Mouse (Mus musculus): ENCODE results near the gene Nlrc3. TPM values are rescaled to one million over a fixed set of nuclear protein-coding genes. Genes with fewer than 3 reads are reported as not detected.
"Not testable (repeated sequence)": the region's sequence is repeated elsewhere in the genome, so short reads cannot be mapped to it uniquely, and the experiment has no call there.

The Nlrc3 gene
- polyA plus RNA-seq, 1 experiment from 2014 or later: 1.3 TPM

DNA sequence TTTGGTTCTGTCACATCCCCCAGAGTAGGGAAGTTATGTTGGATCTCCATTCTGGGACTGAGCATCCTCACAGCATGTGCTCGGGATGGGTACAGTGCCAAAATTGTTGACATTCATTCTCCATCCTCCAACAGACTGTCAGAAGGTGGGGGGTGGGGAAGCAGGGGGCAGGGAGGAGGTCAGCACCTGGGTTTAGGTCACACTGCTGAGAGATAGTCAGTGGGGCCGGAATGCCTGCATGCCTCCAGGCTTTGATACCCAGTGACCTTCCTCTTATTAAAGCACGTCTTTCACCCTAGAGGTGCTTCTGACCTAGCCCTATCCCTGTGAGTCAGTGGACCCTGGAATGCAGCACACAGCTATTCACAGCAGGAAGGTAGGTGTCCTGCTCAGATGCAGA, 280 bp upstream of the Nlrc3 start:
- Histone ChIP-seq H3K27me3 (no peaks in the 10 kb centered on the region), H3K4me3 (no peak overlapping the region), H3K4me2 (no peak overlapping the region), H3K9me3 (replicated peaks) (no peaks in the 10 kb centered on the region), H3K9ac (no peak overlapping the region), H3K36me3 (peaks cover 25% of the 10 kb centered on the region), H3K27ac (no peak overlapping the region), H3K4me1 (replicated peaks) (peaks cover 6% of the 10 kb centered on the region)
- no peak for ATAC-seq (replicated peaks; ENCODE audit: insufficient number of reproducible peaks, insufficient read depth, low FRiP score, low read depth)
- WGBS: 29% methylated on average over 3 of the region's 3 CpGs

DNA sequence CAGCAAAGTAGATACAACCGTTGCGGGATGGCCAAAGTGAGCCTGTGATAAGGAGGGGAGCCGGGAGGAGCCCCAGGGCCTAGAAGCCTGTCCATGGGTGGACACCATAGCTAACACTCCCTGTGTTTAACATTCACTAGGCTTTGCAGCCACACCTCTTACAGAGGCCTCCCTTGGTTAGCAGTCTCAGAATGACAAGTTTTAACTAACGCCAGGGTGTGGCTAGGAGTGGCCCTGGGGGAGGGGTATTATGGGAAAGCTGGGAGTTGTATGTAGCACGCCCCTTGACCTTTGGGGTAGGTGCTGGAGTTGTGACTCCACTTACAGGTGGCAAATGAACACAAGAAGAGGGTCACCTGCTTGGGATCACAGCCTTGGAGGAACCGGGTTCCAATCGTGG, 774 bp downstream of the Nlrc3 start:
- Histone ChIP-seq H3K4me2 (peak overlapping the region; percentile 41; the same call in 1 of the 2 replicates), H3K4me1 (replicated peaks) (peaks cover 6% of the 10 kb centered on the region), H3K27ac (no peak overlapping the region), H3K9ac (no peak overlapping the region), H3K4me3 (peak overlapping the region; percentile 24; the same call in 1 of the 2 replicates), H3K27me3 (no peaks in the 10 kb centered on the region), H3K36me3 (peaks cover 16% of the 10 kb centered on the region), H3K9me3 (replicated peaks) (no peaks in the 10 kb centered on the region)
- 81% methylated on average over 7 of the region's 7 CpGs for WGBS
- peak; percentile 23; the same call in 1 of the 2 replicates for ATAC-seq (replicated peaks; ENCODE audit: insufficient number of reproducible peaks, insufficient read depth, low FRiP score, low read depth)

DNA sequence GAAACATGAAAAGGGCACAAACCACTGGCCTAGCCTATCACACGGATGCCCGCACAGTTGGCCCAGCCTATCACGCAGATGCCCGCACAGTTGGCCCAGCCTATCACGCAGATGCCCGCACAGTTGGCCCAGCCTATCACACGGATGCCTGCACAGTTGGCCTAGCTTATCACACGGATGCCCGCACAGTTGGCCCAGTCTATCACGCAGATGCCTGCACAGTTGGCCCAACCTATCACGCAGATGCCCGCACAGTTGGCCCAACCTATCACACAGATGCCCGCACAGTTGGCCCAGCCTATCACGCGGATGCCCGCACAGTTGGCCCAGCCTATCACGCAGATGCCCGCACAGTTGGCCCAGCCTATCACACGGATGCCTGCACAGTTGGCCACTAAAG, 2.0 kb downstream of the Nlrc3 start:
- H3K27me3 ChIP-seq; H3K9me3 ChIP-seq (replicated peaks); H3K4me1 ChIP-seq (replicated peaks); H3K36me3 ChIP-seq; H3K4me2 ChIP-seq; H3K9ac ChIP-seq; H3K27ac ChIP-seq; H3K4me3 ChIP-seq; ATAC-seq (replicated peaks; ENCODE audit: insufficient number of reproducible peaks, insufficient read depth, low FRiP score, low read depth): not testable (repeated sequence)
- WGBS: 90% methylated on average over 19 of the region's 19 CpGs

DNA sequence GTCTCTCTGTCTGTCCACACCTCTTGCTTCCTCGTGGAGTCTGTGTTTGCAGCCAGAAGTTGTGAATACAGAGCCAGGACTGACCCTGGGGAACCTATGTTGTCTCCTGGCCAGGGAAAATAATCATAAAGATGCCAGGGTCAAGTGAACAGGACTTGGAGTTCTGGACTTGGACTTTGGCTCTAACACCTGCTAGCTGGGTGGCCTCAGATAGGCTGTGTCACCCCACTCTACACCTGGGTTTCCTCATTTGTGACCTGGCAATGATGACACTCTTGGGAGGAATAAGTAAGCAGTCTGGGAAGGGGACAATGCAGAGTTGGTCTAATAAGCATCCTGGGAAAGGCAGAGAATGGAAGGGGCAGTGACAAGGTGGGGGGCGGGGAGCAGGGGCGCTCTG, 10.9 kb downstream of the Nlrc3 start:
- Histone ChIP-seq H3K9me3 (replicated peaks) (no peaks in the 10 kb centered on the region), H3K4me3 (no peak overlapping the region), H3K36me3 (no peaks in the 10 kb centered on the region), H3K4me2 (no peak overlapping the region), H3K27me3 (no peaks in the 10 kb centered on the region), H3K4me1 (replicated peaks) (no peaks in the 10 kb centered on the region), H3K27ac (no peak overlapping the region), H3K9ac (no peak overlapping the region)
- no peak for ATAC-seq (replicated peaks; ENCODE audit: insufficient number of reproducible peaks, insufficient read depth, low FRiP score, low read depth)
- 74% methylated on average over 3 of the region's 3 CpGs for WGBS

DNA sequence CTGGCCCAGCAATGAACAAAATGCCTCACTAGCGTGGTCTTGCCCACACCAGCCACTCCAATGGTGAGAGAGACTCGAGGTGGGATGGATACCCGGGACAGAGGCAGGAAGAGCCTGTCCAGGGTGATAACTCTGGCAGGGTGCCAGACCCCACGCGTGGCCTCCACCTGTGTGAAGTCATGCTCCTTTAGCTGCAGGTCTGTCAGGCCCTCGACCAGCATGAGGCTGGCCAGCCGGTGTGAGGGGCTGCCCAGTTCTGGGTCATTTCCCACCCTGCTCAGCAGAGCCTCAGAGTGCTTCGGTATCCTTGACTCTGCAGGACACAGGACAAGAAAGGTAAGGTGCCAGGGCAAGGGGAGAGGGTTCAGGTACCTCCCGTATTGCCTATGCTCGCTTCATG, 11.4 kb downstream of the Nlrc3 start:
- H3K27ac ChIP-seq: no peak overlapping the region
- WGBS: 71% methylated on average over 10 of the region's 10 CpGs
- H3K27me3 ChIP-seq: no peaks in the 10 kb centered on the region
- no peaks in the 10 kb centered on the region for H3K4me1 ChIP-seq (replicated peaks)
- H3K4me2 ChIP-seq: no peak overlapping the region
- H3K4me3 ChIP-seq: no peak overlapping the region
- no peak overlapping the region for H3K9ac ChIP-seq
- no peaks in the 10 kb centered on the region for H3K36me3 ChIP-seq
- no peaks in the 10 kb centered on the region for H3K9me3 ChIP-seq (replicated peaks)
- no peak; the same call in 1 of the 2 replicates for ATAC-seq (replicated peaks; ENCODE audit: insufficient number of reproducible peaks, insufficient read depth, low FRiP score, low read depth)

DNA sequence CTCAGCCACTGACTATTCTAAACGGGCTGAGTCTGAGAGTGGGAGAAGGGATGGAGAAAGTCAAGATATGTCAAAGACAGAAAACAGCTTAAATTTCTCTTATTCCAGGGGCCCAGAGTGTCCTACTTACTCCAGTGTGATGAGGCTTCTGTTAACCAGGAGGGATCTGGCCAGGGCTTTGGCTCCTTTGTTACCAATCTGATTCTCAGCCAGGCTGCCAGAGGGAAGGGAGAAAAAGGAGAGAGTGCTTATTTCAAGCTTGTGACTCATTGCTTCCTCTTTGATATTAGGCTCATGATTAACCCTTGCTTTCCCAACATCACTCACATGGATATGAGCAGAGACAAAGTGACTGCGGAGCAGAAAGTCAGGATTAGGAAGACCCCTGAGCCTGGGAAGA, 17.2 kb downstream of the Nlrc3 start:
- no peak overlapping the region for H3K9ac ChIP-seq
- H3K9me3 ChIP-seq (replicated peaks): no peaks in the 10 kb centered on the region
- WGBS: 33% methylated on average over 2 of the region's 2 CpGs
- H3K36me3 ChIP-seq: no peaks in the 10 kb centered on the region
- H3K4me1 ChIP-seq (replicated peaks): peaks cover 5% of the 10 kb centered on the region
- H3K27ac ChIP-seq: no peak overlapping the region
- ATAC-seq (replicated peaks; ENCODE audit: insufficient number of reproducible peaks, insufficient read depth, low FRiP score, low read depth): no peak
- no peak overlapping the region for H3K4me3 ChIP-seq
- no peaks in the 10 kb centered on the region for H3K27me3 ChIP-seq
- H3K4me2 ChIP-seq: no peak overlapping the region

DNA sequence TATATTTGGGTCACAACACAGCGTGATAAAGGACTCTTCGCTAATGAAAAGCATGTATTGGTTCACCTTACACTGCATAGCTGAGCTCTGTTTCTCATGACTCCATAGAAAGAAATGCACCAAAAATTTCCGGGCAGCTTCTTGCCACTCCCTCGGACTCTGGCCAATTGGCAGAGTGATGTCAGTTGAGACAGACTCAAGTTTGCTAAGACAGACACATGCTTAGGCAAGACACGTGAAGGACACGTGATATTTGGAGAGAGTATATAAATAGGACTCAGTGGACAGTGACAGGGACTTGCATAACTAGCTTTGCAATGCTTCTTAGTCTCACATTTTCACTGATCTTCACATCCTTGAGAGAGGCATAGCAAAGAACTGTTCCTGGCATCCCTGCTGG, 20.1 kb downstream of the Nlrc3 start:
- H3K36me3 ChIP-seq: no peaks in the 10 kb centered on the region
- H3K27ac ChIP-seq: no peak overlapping the region
- WGBS: 75% methylated on average over 6 of the region's 6 CpGs
- no peaks in the 10 kb centered on the region for H3K9me3 ChIP-seq (replicated peaks)
- ATAC-seq (replicated peaks; ENCODE audit: insufficient number of reproducible peaks, insufficient read depth, low FRiP score, low read depth): no peak
- H3K4me1 ChIP-seq (replicated peaks): peaks cover 5% of the 10 kb centered on the region
- H3K27me3 ChIP-seq: no peaks in the 10 kb centered on the region
- no peak overlapping the region for H3K4me2 ChIP-seq
- no peak overlapping the region for H3K9ac ChIP-seq
- H3K4me3 ChIP-seq: no peak overlapping the region

DNA sequence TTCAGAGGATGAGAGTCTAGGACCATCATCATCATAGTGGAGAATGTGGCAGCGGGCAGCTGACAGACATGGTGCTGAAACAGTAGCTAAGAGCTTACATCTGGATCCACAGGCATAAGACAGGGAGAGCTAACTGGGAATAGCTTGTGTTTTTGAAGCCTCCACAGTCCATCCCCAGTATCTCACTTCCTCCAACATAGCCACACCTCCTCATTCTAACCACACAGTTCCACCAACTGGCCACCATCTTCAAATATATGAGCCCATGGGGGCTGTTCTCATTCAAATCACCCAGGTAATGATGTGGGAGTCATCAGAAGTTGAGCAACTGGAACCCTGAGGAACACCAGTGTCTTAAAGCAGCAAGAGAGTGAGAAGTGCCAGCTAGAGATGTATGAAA, 25.3 kb downstream of the Nlrc3 start:
- H3K4me1 ChIP-seq (replicated peaks): no peaks in the 10 kb centered on the region
- no peak for ATAC-seq (replicated peaks; ENCODE audit: insufficient number of reproducible peaks, insufficient read depth, low FRiP score, low read depth)
- no peaks in the 10 kb centered on the region for H3K27me3 ChIP-seq
- no peaks in the 10 kb centered on the region for H3K36me3 ChIP-seq
- no peak overlapping the region for H3K27ac ChIP-seq
- WGBS: 73% methylated on average over 1 of the region's 1 CpGs
- no peaks in the 10 kb centered on the region for H3K9me3 ChIP-seq (replicated peaks)
- H3K4me2 ChIP-seq: no peak overlapping the region
- no peak overlapping the region for H3K4me3 ChIP-seq
- no peak overlapping the region for H3K9ac ChIP-seq

DNA sequence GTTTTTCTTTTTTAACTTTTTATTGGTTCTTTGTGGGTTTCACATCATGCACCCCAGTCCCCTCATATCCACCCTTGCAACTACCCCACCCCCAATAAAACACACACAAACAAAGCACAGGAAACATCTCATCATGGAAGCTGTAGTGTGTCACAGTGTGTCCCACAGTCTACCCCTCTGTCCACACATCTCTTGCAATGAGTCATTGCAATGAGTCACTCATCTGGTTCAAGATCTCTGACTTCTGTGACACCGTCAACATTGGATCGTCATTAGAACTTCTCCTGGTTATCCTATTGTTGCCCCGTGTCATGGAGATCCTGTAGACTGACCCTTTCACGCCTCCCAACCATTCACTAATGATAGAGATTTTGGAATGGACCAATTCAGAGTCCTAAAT, 41.7 kb downstream of the Nlrc3 start:
- no peak for ATAC-seq (replicated peaks; ENCODE audit: insufficient number of reproducible peaks, insufficient read depth, low FRiP score, low read depth)
- H3K9ac ChIP-seq: no peak overlapping the region
- no peak overlapping the region for H3K4me3 ChIP-seq
- WGBS: 79% methylated on average over 4 of the region's 4 CpGs
- no peaks in the 10 kb centered on the region for H3K9me3 ChIP-seq (replicated peaks)
- no peak overlapping the region for H3K27ac ChIP-seq
- H3K4me1 ChIP-seq (replicated peaks): no peaks in the 10 kb centered on the region
- no peak overlapping the region for H3K4me2 ChIP-seq
- H3K36me3 ChIP-seq: peaks cover 36% of the 10 kb centered on the region
- no peaks in the 10 kb centered on the region for H3K27me3 ChIP-seq

DNA sequence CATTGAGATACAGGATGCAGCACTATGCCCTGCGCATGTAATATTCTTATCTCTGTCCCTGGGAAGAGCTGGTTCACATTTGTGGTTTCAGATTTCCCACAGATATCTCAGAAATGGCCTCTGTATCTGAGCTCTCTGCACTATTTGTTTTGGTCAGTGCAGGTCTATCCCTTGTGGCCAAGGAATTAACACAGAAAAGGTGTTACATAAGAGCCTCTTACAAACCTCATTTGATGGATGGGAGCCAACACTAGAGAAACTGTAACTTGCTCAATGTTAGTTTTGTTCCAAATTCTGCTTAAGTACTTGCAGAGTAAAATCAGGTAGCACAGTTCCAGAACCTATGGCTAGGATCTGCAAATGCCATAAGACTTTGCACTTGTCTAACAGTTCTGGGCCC, 42.3 kb downstream of the Nlrc3 start:
- no peak for ATAC-seq (replicated peaks; ENCODE audit: insufficient number of reproducible peaks, insufficient read depth, low FRiP score, low read depth)
- peaks cover 36% of the 10 kb centered on the region for H3K36me3 ChIP-seq
- H3K27ac ChIP-seq: no peak overlapping the region
- WGBS: 92% methylated on average over 1 of the region's 1 CpGs
- H3K9me3 ChIP-seq (replicated peaks): no peaks in the 10 kb centered on the region
- H3K27me3 ChIP-seq: no peaks in the 10 kb centered on the region
- no peaks in the 10 kb centered on the region for H3K4me1 ChIP-seq (replicated peaks)
- no peak overlapping the region for H3K4me2 ChIP-seq
- no peak overlapping the region for H3K4me3 ChIP-seq
- no peak overlapping the region for H3K9ac ChIP-seq

DNA sequence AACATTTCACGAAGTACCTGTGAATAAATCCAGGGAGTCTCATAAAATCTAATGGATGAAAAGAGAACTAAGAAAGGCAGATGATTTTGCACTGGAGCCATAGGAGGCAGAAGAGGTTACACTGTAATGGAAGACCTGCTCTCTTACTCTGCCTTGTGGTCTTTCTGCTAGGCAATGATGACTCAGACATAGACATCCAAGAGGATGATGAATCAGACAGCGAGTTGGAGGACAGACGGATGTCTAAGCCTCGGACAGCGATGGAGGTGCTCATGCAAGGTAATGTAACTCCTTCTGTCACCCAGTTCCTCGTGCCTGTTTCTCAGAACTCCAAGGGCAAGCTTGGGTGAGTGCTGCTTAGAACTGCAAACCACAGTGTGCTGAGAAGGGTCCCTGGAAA, 42.9 kb downstream of the Nlrc3 start:
- H3K27ac ChIP-seq: no peak overlapping the region
- H3K4me3 ChIP-seq: no peak overlapping the region
- no peak for ATAC-seq (replicated peaks; ENCODE audit: insufficient number of reproducible peaks, insufficient read depth, low FRiP score, low read depth)
- H3K4me1 ChIP-seq (replicated peaks): no peaks in the 10 kb centered on the region
- peaks cover 36% of the 10 kb centered on the region for H3K36me3 ChIP-seq
- H3K9me3 ChIP-seq (replicated peaks): no peaks in the 10 kb centered on the region
- no peak overlapping the region for H3K4me2 ChIP-seq
- no peaks in the 10 kb centered on the region for H3K27me3 ChIP-seq
- 86% methylated on average over 6 of the region's 6 CpGs for WGBS
- H3K9ac ChIP-seq: no peak overlapping the region

DNA sequence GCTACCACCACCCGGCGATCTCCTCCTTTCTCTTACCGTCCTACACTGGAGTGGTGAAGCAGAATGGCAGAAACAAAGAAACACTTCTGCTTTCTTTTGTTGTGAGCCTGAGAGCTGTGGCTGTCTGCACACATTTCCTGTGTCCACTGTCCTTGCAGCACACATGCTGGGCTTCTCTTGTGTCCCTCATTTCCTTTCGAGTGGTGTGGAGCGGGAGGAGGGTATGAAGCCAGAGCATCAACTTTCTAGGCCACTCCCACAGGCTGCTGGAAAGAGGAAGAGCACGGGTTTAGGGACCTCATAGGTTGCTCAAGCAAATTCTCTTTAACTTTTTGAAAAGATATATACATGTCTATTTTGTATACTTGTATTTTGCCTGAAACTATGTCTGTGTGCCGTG, 47.3 kb downstream of the Nlrc3 start:
- Histone ChIP-seq H3K27ac (no peak overlapping the region), H3K9me3 (replicated peaks) (no peaks in the 10 kb centered on the region), H3K4me1 (replicated peaks) (no peaks in the 10 kb centered on the region), H3K9ac (no peak overlapping the region), H3K4me3 (no peak overlapping the region), H3K36me3 (peaks cover 35% of the 10 kb centered on the region), H3K27me3 (no peaks in the 10 kb centered on the region), H3K4me2 (no peak overlapping the region)
- ATAC-seq (replicated peaks; ENCODE audit: insufficient number of reproducible peaks, insufficient read depth, low FRiP score, low read depth): no peak
- WGBS: 72% methylated on average over 7 of the region's 7 CpGs
